Mouse (Mus musculus): ENCODE measurements around the gene Serpine2.

GRCm38 (mm10) chr1:79797084-79797483 is 63.9 kb downstream of the Serpine2 start:
- no peak for TF ChIP-seq CTCF (IDR thresholded peaks at IDR 0.05; ENCODE audit: borderline replicate concordance, control insufficient read depth, extremely low read depth, insufficient read depth, low read length, poor library complexity)
- TF ChIP-seq POLR2A (IDR thresholded peaks at IDR 0.05; ENCODE audit: control insufficient read depth, extremely low read depth, insufficient read depth, low read length, poor library complexity), result no peak

All from thymus, adult 2 months (tissue).